Mouse (Mus musculus): ENCODE measurements around the gene Hsbp1.
A peak's percentile ranks its signal among the peaks of the same experiment; 100 is the strongest.

Hsbp1 gene

DNA sequence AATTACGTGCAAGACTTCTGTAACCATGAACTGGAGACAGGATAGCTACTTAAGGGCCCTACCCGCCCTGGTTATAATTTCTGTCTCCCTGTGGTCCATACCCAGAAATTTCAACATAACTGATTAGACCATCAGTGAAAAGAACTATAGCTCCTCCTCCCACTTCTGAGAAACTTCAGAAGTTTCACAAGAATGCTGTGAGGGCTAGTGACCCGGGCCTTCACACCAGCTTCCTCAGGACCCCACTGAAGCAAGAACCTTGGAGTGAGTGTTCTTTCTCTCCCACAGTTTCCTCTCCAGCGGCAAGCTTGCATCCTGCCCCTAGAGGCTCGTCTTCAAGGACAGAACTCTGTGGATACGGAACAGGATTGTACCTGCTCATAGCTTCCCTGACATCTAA, 41.6 kb downstream of the Hsbp1 start:
- no peak for DNase-seq (ENCODE audit: low read depth, low spot score)

- DNase-seq (ENCODE audit: low read depth, low spot score), result no peak
Measured at GRCm38 (mm10) chr8:119386988-119387387, 42.7 kb downstream of the Hsbp1 start.

- no peak for DNase-seq (ENCODE audit: low read depth, low spot score)
Measured at GRCm38 (mm10) chr8:119394097-119394496, 49.8 kb downstream of the Hsbp1 start.

GRCm38 (mm10) chr8:119394524-119395026, 50.3 kb downstream of the Hsbp1 start, which contains the start of gene Mlycd:
Gene Mlycd (plus strand): TSS chr8:119394878.
- peak; percentile 87 for DNase-seq (ENCODE audit: low read depth, low spot score)

DNA sequence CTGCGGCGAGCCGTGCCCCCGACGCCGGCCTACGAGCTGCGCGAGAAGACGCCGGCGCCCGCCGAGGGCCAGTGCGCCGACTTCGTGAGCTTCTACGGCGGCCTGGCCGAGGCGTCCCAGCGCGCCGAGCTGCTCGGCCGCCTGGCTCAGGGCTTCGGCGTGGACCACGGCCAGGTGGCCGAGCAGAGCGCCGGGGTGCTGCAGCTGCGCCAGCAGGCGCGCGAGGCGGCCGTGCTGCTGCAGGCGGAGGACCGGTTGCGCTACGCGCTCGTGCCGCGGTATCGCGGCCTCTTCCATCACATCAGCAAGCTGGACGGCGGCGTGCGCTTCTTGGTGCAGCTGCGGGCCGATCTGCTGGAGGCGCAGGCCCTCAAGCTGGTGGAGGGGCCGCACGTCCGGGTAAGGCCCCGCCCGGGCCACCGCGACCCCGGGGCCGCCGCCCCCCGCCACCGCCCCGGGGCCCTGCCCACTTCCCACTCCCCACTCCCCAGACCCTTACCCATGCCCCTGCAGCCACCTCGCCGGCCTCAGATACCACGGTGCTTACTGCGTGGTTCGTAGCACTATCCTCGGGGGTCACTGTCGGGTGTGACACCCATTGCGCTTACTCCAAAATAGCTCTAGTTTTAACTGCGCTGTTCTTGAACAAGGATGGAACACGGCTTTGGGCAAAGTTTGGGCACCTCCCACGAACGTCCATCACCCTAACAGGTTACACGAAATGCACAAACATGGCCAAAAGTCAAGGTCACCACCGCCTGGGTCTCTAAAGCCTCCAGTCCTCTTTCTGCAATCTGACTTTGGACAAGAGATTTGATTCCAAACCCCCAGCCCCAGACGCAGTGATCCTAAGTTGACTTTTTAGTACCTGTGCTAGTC, 51.0 kb downstream of the Hsbp1 start:
- no peak for DNase-seq (ENCODE audit: low read depth, low spot score)

Data from ES-CJ7 (cell line).